Mouse (Mus musculus): ENCODE measurements at regions not wholly inside any gene's neighbourhood (a gene's known extent, or its start where the extent isn't known, plus 50 kb on each side); places are given as distances from the start of the nearest gene placed in this dataset.

- DNase-seq (ENCODE audit: low spot score in 2 of 2) = no peak
- intact Hi-C loops (cut with DNase I) = no loop called here
Measured at GRCm38 (mm10) chr13:81852309-81852978, 69.6 kb downstream of the Cetn3 start.

- intact Hi-C loops (cut with DNase I) = loop anchor here (1.0 to 5.0 kb wide), 2 partner anchors 32 to 461 kb away; no protein-coding TSS in a partner anchor
Measured at GRCm38 (mm10) chr13:81856072-81856471, 73.2 kb downstream of the Cetn3 start.

GRCm38 (mm10) chr13:81860683-81861082 lies 77.8 kb downstream of the Cetn3 start:
- intact Hi-C loops (cut with DNase I) = no loop called here
- DNase-seq (ENCODE audit: low spot score in 2 of 2) = no peak

More at GRCm38 (mm10) chr13:81856072-81856471, 73.2 kb downstream of the Cetn3 start:
- DNase-seq (ENCODE audit: low spot score in 2 of 2) = peak; percentile 40 to 94

GRCm38 (mm10) chr13:81861886-81862600 lies 79.2 kb downstream of the Cetn3 start:
- intact Hi-C loops (cut with DNase I) = no loop called here
- DNase-seq (ENCODE audit: low spot score in 2 of 2) = peak in 1 of 2 experiments; percentile 87

- peak in 1 of 2 experiments; percentile 74 for DNase-seq (ENCODE audit: low spot score in 2 of 2)
Measured at GRCm38 (mm10) chr13:81871226-81871625, 88.3 kb downstream of the Cetn3 start.

GRCm38 (mm10) chr13:81885879-81886278 lies 103.0 kb downstream of the Cetn3 start:
- intact Hi-C loops (cut with DNase I) = no loop called here
- DNase-seq (ENCODE audit: low spot score in 2 of 2) = no peak

More at GRCm38 (mm10) chr13:81871226-81871625, 88.3 kb downstream of the Cetn3 start:
- intact Hi-C loops (cut with DNase I) = loop anchor here (2.0 kb wide), 1 partner anchor 46 kb away; no protein-coding TSS in a partner anchor

- intact Hi-C loops (cut with DNase I) = loop anchor here (10.0 kb wide), 1 partner anchor 105 kb away; no protein-coding TSS in a partner anchor
- DNase-seq (ENCODE audit: low spot score in 2 of 2) = no peak
Measured at GRCm38 (mm10) chr13:81930266-81930665, 147.4 kb downstream of the Cetn3 start.

- DNase-seq (ENCODE audit: low spot score in 2 of 2) = no peak
- intact Hi-C loops (cut with DNase I) = loop anchor here (10.0 kb wide), 1 partner anchor 106 kb away; no protein-coding TSS in a partner anchor
Measured at GRCm38 (mm10) chr13:81931199-81931598, 148.3 kb downstream of the Cetn3 start.

- intact Hi-C loops (cut with DNase I) = loop anchor here (10.0 kb wide), 1 partner anchor 112 kb away; no protein-coding TSS in a partner anchor
- DNase-seq (ENCODE audit: low spot score in 2 of 2) = no peak
Measured at GRCm38 (mm10) chr13:81937061-81937460, 154.2 kb downstream of the Cetn3 start.

- intact Hi-C loops (cut with DNase I) = loop anchor here (2.0 to 10.0 kb wide), 11 partner anchors 157 to 1771 kb away; no protein-coding TSS in a partner anchor
- DNase-seq (ENCODE audit: low spot score in 2 of 2) = peak; percentile 90 to 95
Measured at GRCm38 (mm10) chr13:81944047-81944446, 161.2 kb downstream of the Cetn3 start.

- no peak for DNase-seq (ENCODE audit: low spot score in 2 of 2)
- intact Hi-C loops (cut with DNase I) = loop anchor here (2.0 to 10.0 kb wide), 11 partner anchors 157 to 1770 kb away; no protein-coding TSS in a partner anchor
Measured at GRCm38 (mm10) chr13:81944469-81944868, 161.6 kb downstream of the Cetn3 start.

- peak in 1 of 2 experiments; percentile 32 for DNase-seq (ENCODE audit: low spot score in 2 of 2)
- intact Hi-C loops (cut with DNase I) = loop anchor here (2.0 to 10.0 kb wide), 10 partner anchors 372 to 1769 kb away; no protein-coding TSS in a partner anchor
Measured at GRCm38 (mm10) chr13:81945741-81946140, 162.9 kb downstream of the Cetn3 start.

GRCm38 (mm10) chr13:81965431-81965830 lies 182.6 kb downstream of the Cetn3 start:
- DNase-seq (ENCODE audit: low spot score in 2 of 2) = peak in 1 of 2 experiments; percentile 59
- intact Hi-C loops (cut with DNase I) = no loop called here

- no peak for DNase-seq (ENCODE audit: low spot score in 2 of 2)
- intact Hi-C loops (cut with DNase I) = no loop called here
Measured at GRCm38 (mm10) chr13:81975878-81976277, 193.0 kb downstream of the Cetn3 start.

GRCm38 (mm10) chr13:81978003-81978402 lies 195.1 kb downstream of the Cetn3 start:
- no peak for DNase-seq (ENCODE audit: low spot score in 2 of 2)
- intact Hi-C loops (cut with DNase I) = no loop called here

GRCm38 (mm10) chr13:81979289-81979688 lies 196.4 kb downstream of the Cetn3 start:
- DNase-seq (ENCODE audit: low spot score in 2 of 2) = no peak
- intact Hi-C loops (cut with DNase I) = no loop called here

GRCm38 (mm10) chr13:81980094-81980493 lies 197.2 kb downstream of the Cetn3 start:
- intact Hi-C loops (cut with DNase I) = no loop called here
- peak in 1 of 2 experiments; percentile 36 for DNase-seq (ENCODE audit: low spot score in 2 of 2)

- DNase-seq (ENCODE audit: low spot score in 2 of 2) = no peak
- intact Hi-C loops (cut with DNase I) = no loop called here
Measured at GRCm38 (mm10) chr13:81982491-81982890, 199.6 kb downstream of the Cetn3 start.

GRCm38 (mm10) chr13:82000681-82001212 lies 217.9 kb downstream of the Cetn3 start:
- no peak for DNase-seq (ENCODE audit: low spot score in 2 of 2)
- intact Hi-C loops (cut with DNase I) = no loop called here

All from left cerebral cortex, postnatal 25 days (tissue).